9 mouse cellular contexts compared by ENCODE assay signal in the genomic region with DNA sequence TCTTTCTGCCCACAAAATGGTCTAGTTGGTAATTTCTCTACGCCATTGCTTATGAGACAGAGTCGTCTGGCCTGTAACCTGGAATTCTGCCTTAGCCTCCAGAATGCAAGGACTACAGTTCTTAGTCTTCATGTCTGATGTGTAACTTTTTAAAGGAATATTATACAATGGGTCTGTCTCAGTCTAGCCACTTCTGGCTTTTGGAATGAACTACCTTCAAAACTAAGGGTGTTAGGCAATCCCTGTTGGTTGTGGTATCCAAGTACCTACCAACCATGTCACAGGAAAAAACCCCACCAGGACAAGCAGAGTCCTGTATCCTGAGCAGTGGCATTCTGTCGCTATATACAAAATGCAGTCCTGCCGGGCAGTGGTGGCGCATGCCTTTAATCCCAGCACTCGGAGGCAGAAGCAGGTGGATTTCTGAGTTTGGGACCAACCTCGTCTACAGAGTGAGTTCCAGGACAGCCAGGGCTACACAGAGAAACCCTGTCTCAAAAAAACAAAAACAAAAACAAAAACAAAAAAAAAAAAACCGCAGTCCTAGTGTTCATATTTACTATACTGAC. TPM values are rescaled to one million over a fixed set of nuclear protein-coding genes. Genes with fewer than 3 reads are reported as not detected.
DNase-seq lines count a peak whose midpoint lies in the region; ATAC-seq lines count a peak whose summit lies in the region.
"Had no signal": no experiment of that assay in that cellular context is flagged by ENCODE, and none has a peak within 500 bp of the region (broad histone marks: within the 10 kb centered on the region; RNA-seq: fewer than 3 reads in every experiment).

No protein-coding gene starts in this region.

- peaks cover 14% of the 10 kb centered on the region for H3K27me3 ChIP-seq in heart, embryonic 12.5 days (replicated peaks)
- H3K27me3 ChIP-seq in hindbrain, embryonic 12.5 days, result 0 out of 2 replicates have a peak, but pooled peaks cover 2% of the 10 kb centered on the region
- H3K27me3 ChIP-seq in midbrain, embryonic 12.5 days, result peaks cover 18% of the 10 kb centered on the region

- 73% methylated on average over 8 of the region's 8 CpGs for WGBS in heart, embryonic 12.5 days
- WGBS in hindbrain, embryonic 12.5 days, result 76% methylated on average over 8 of the region's 8 CpGs
- 74% methylated on average over 8 of the region's 8 CpGs for WGBS in midbrain, embryonic 12.5 days

- peak overlapping the region; percentile 51 for H3K4me2 ChIP-seq in heart, embryonic 12.5 days
- H3K4me2 ChIP-seq in hindbrain, embryonic 12.5 days (replicated peaks), result peak overlapping the region; percentile 59
- H3K4me2 ChIP-seq in midbrain, embryonic 12.5 days (replicated peaks), result peak overlapping the region; percentile 52

- peak overlapping the region; percentile 95 for H3K27ac ChIP-seq in heart, embryonic 12.5 days (ENCODE audit: poor library complexity, severe bottlenecking)
- peak overlapping the region; percentile 97 for H3K27ac ChIP-seq in hindbrain, embryonic 12.5 days
- peak overlapping the region; percentile 97 for H3K27ac ChIP-seq in midbrain, embryonic 12.5 days (replicated peaks)

- H3K9ac ChIP-seq in heart, embryonic 12.5 days, result 0 out of 2 replicates have a peak overlapping the region, but pooled peaks have one; percentile 65
- no peak overlapping the region for H3K9ac ChIP-seq in hindbrain, embryonic 12.5 days
- peak overlapping the region; percentile 60; the same call in 1 of the 2 replicates for H3K9ac ChIP-seq in midbrain, embryonic 12.5 days (replicated peaks)

- peak overlapping the region; percentile 52; the same call in 1 of the 2 replicates for H3K4me3 ChIP-seq in heart, embryonic 12.5 days
- no peak overlapping the region; the same call in 1 of the 2 replicates for H3K4me3 ChIP-seq in hindbrain, embryonic 12.5 days
- H3K4me3 ChIP-seq in midbrain, embryonic 12.5 days, result peak overlapping the region; percentile 72

- H3K36me3 ChIP-seq in heart, embryonic 12.5 days, result peaks cover 11% of the 10 kb centered on the region
- peaks cover 5% of the 10 kb centered on the region for H3K36me3 ChIP-seq in hindbrain, embryonic 12.5 days
- H3K36me3 ChIP-seq in midbrain, embryonic 12.5 days, result peaks cover 12% of the 10 kb centered on the region

- DNase-seq in heart, postnatal 14 days, result no peak
- DNase-seq in NIH3T3 (ENCODE audit: low read depth), result peak; percentile 9
- DNase-seq in urinary bladder, postnatal 25 days (ENCODE audit: low spot score), result no peak
- DNase-seq in gastrocnemius, adult 8-10 months (ENCODE audit: low spot score in 2 of 2), result no peak
- no peak for DNase-seq in layer of hippocampus, adult 9-10 months (ENCODE audit: low spot score)

- no peak for ATAC-seq in heart, embryonic 12.5 days (ENCODE audit: insufficient number of reproducible peaks, low FRiP score)
- ATAC-seq in hindbrain, embryonic 12.5 days (ENCODE audit: low FRiP score), result no peak
- no peak for ATAC-seq in midbrain, embryonic 12.5 days (ENCODE audit: low FRiP score, low read depth)

- H3K9me3 ChIP-seq in heart, embryonic 12.5 days (replicated peaks), result no peaks in the 10 kb centered on the region
- no peaks in the 10 kb centered on the region for H3K9me3 ChIP-seq in hindbrain, embryonic 12.5 days (replicated peaks)
- no peaks in the 10 kb centered on the region for H3K9me3 ChIP-seq in midbrain, embryonic 12.5 days

- peaks cover 19% of the 10 kb centered on the region for H3K4me1 ChIP-seq in heart, embryonic 12.5 days (replicated peaks)
- H3K4me1 ChIP-seq in hindbrain, embryonic 12.5 days, result peaks cover 23% of the 10 kb centered on the region
- peaks cover 22% of the 10 kb centered on the region for H3K4me1 ChIP-seq in midbrain, embryonic 12.5 days

- intact Hi-C loops in heart, postnatal 14 days (cut with DNase I), result no loop called here

RNA-seq across cellular contexts. Expression of gene Tubb4b, which starts 1.4 kb away (rescaled TPM):
- polyA plus RNA-seq in heart, embryonic 12.5 days (2016; fragmentation: Nextera tagmentation; extraction: Ambion mirVana), result 388 and 392 TPM in 2 replicates
- 100 to 1,000 TPM; 205 to 231 TPM for total RNA-seq in heart, postnatal 14 days (2021)
- polyA plus RNA-seq in hindbrain, embryonic 12.5 days (2016; fragmentation: Nextera tagmentation; extraction: Ambion mirVana), result 391 and 416 TPM in 2 replicates
- 460 and 476 TPM in 2 replicates for polyA plus RNA-seq in midbrain, embryonic 12.5 days (2016; fragmentation: Nextera tagmentation; extraction: Ambion mirVana)
- 100 to 1,000 TPM; 228 to 239 (median 232) TPM for total RNA-seq in gastrocnemius, adult 8-10 months (2022)

RNA-seq across cellular contexts. Expression of gene Fam166a, which starts 7.3 kb away (rescaled TPM):
- not detected in 2 replicates for polyA plus RNA-seq in heart, embryonic 12.5 days (2016; fragmentation: Nextera tagmentation; extraction: Ambion mirVana)
- total RNA-seq in heart, postnatal 14 days (2021), result not detected
- 0.19 TPM in 1 of 2 replicates, not detected in the other for polyA plus RNA-seq in hindbrain, embryonic 12.5 days (2016; fragmentation: Nextera tagmentation; extraction: Ambion mirVana)
- 0.21 and 1.6 TPM in 2 replicates for polyA plus RNA-seq in midbrain, embryonic 12.5 days (2016; fragmentation: Nextera tagmentation; extraction: Ambion mirVana)
- total RNA-seq in gastrocnemius, adult 8-10 months (2022), result not detected

RNA-seq across cellular contexts. Expression of gene Slc34a3, which starts 8.3 kb away (rescaled TPM):
- polyA plus RNA-seq in heart, embryonic 12.5 days (2016; fragmentation: Nextera tagmentation; extraction: Ambion mirVana), result not detected in 2 replicates
- not detected for total RNA-seq in heart, postnatal 14 days (2021)
- not detected in 2 replicates for polyA plus RNA-seq in hindbrain, embryonic 12.5 days (2016; fragmentation: Nextera tagmentation; extraction: Ambion mirVana)
- polyA plus RNA-seq in midbrain, embryonic 12.5 days (2016; fragmentation: Nextera tagmentation; extraction: Ambion mirVana), result not detected in 2 replicates
- not detected for total RNA-seq in gastrocnemius, adult 8-10 months (2022)
- polyA plus RNA-seq: Patski had no signal

RNA-seq across cellular contexts. Expression of gene Rnf224, which starts 10.7 kb away (rescaled TPM):
- polyA plus RNA-seq in heart, embryonic 12.5 days (2016; fragmentation: Nextera tagmentation; extraction: Ambion mirVana), result not detected in 2 replicates
- total RNA-seq in heart, postnatal 14 days (2021), result not detected
- polyA plus RNA-seq in hindbrain, embryonic 12.5 days (2016; fragmentation: Nextera tagmentation; extraction: Ambion mirVana), result not detected in 2 replicates
- not detected in 2 replicates for polyA plus RNA-seq in midbrain, embryonic 12.5 days (2016; fragmentation: Nextera tagmentation; extraction: Ambion mirVana)
- not detected for total RNA-seq in gastrocnemius, adult 8-10 months (2022)
- polyA plus RNA-seq: Patski had no signal

RNA-seq across cellular contexts. Expression of gene Stpg3, which starts 11.5 kb away (rescaled TPM):
- polyA plus RNA-seq in heart, embryonic 12.5 days (2016; fragmentation: Nextera tagmentation; extraction: Ambion mirVana), result not detected in 2 replicates
- total RNA-seq in heart, postnatal 14 days (2021), result not detected
- not detected in 2 replicates for polyA plus RNA-seq in hindbrain, embryonic 12.5 days (2016; fragmentation: Nextera tagmentation; extraction: Ambion mirVana)
- polyA plus RNA-seq in midbrain, embryonic 12.5 days (2016; fragmentation: Nextera tagmentation; extraction: Ambion mirVana), result not detected in 2 replicates
- total RNA-seq in gastrocnemius, adult 8-10 months (2022), result not detected
